Mouse (Mus musculus) mature B cell (primary cell): ENCODE data around the gene Irak3.
"Not testable (repeated sequence)": the region's sequence is repeated elsewhere in the genome, so short reads cannot be mapped to it uniquely, and the experiment has no call there.

ENCODE experiments used
- in situ Hi-C: fragments of 300-500 bp; cut with MboI; formaldehyde crosslinking; loops from 2 replicates; pipeline ENCODE4 v1.14.3; 2019

Gene Irak3

GRCm38 (mm10) chr10:120163490-120163889, 38.4 kb downstream of the Irak3 start:
- in situ Hi-C loops = no loop called here

- in situ Hi-C loops = no loop called here
These were observed 39.1 kb downstream of the Irak3 start for GRCm38 (mm10) chr10:120162840-120163239.

GRCm38 (mm10) chr10:120160533-120160932, 41.4 kb downstream of the Irak3 start:
- in situ Hi-C loops = no loop called here

- in situ Hi-C loops = no loop called here
These were observed 48.0 kb downstream of the Irak3 start for GRCm38 (mm10) chr10:120153911-120154310.

- in situ Hi-C loops = no loop called here
These were observed 50.3 kb downstream of the Irak3 start for GRCm38 (mm10) chr10:120151672-120152071.

GRCm38 (mm10) chr10:120140916-120141516, 60.9 kb downstream of the Irak3 start:
- in situ Hi-C loops = no loop called here

- in situ Hi-C loops = no loop called here
These were observed 61.7 kb downstream of the Irak3 start for GRCm38 (mm10) chr10:120140193-120140592.

- in situ Hi-C loops = no loop called here
These were observed 65.8 kb downstream of the Irak3 start for GRCm38 (mm10) chr10:120136020-120136562.

- in situ Hi-C loops = no loop called here
These were observed 68.2 kb downstream of the Irak3 start for GRCm38 (mm10) chr10:120133697-120134096.

GRCm38 (mm10) chr10:120130621-120131020, 71.3 kb downstream of the Irak3 start:
- in situ Hi-C loops = no loop called here

- in situ Hi-C loops = no loop called here
These were observed 73.2 kb downstream of the Irak3 start for GRCm38 (mm10) chr10:120128601-120129277.

- in situ Hi-C loops = no loop called here
These were observed 76.5 kb downstream of the Irak3 start for GRCm38 (mm10) chr10:120125465-120125857.

- in situ Hi-C loops = no loop called here
These were observed 77.0 kb downstream of the Irak3 start for GRCm38 (mm10) chr10:120124801-120125464.

- in situ Hi-C loops = no loop called here
These were observed 78.2 kb downstream of the Irak3 start for GRCm38 (mm10) chr10:120123721-120124120.

GRCm38 (mm10) chr10:120115249-120115648, 86.7 kb downstream of the Irak3 start:
- in situ Hi-C loops = no loop called here

- in situ Hi-C loops = no loop called here
These were observed 87.4 kb downstream of the Irak3 start for GRCm38 (mm10) chr10:120114493-120114892.

GRCm38 (mm10) chr10:120113980-120114379, 88.0 kb downstream of the Irak3 start:
- in situ Hi-C loops = no loop called here

GRCm38 (mm10) chr10:120113482-120113881, 88.4 kb downstream of the Irak3 start:
- in situ Hi-C loops = not testable (repeated sequence)

GRCm38 (mm10) chr10:120112507-120113396, 89.2 kb downstream of the Irak3 start, which contains the start of gene Helb:
TSS of gene Helb (minus strand) at chr10:120112987.
- in situ Hi-C loops = no loop called here

GRCm38 (mm10) chr10:120111691-120112319, 90.1 kb downstream of the Irak3 start:
- in situ Hi-C loops = no loop called here

- in situ Hi-C loops = no loop called here
These were observed 101.1 kb downstream of the Irak3 start for GRCm38 (mm10) chr10:120100806-120101205.
